Mouse (Mus musculus) lung, embryonic 14.5 days (tissue): ENCODE results near the gene Acbd7. TPM values are rescaled to one million over a fixed set of nuclear protein-coding genes. Genes with fewer than 3 reads are reported as not detected.
A peak's percentile ranks its signal among the peaks of the same experiment; 100 is the strongest.

Experiments
- ATAC-seq: fragments of 200-750 bp; cut with Nextera tagmentation; 2 replicates; pipeline ENCODE4 v1.8.0; 2017; ENCODE audit warnings: mild to moderate bottlenecking, moderate TSS enrichment, moderate library complexity; ENCODE audit not compliant: insufficient read depth
- DNase-seq: peaks from one replicate; pipeline ENCODE4 v3.0.0-alpha.2; 2015
- H3K27ac ChIP-seq: fragments of 300-500 bp; sonication (generic); 2 replicates; pipeline ENCODE4 v1.5.1; 2014; ENCODE audit warnings: low read depth, mild to moderate bottlenecking, moderate library complexity
- H3K27me3 ChIP-seq: fragments of 300-500 bp; sonication (generic); 2 replicates; pipeline ENCODE4 v1.6.1; 2014; ENCODE audit warnings: low read length, control low read depth; ENCODE audit not compliant: insufficient read depth
- H3K36me3 ChIP-seq: fragments of 300-500 bp; sonication (generic); 2 replicates; pipeline ENCODE4 v1.6.1; 2014; ENCODE audit warnings: control low read depth; ENCODE audit not compliant: insufficient read depth
- H3K4me1 ChIP-seq: fragments of 300-500 bp; sonication (generic); 2 replicates; pipeline ENCODE4 v1.6.1; 2014; ENCODE audit warnings: antibody characterized with exemption, control low read depth; ENCODE audit not compliant: insufficient read depth
- H3K4me2 ChIP-seq: fragments of 300-500 bp; sonication (generic); 2 replicates; pipeline ENCODE4 v1.6.1; 2014; ENCODE audit warnings: mild to moderate bottlenecking
- H3K4me3 ChIP-seq: fragments of 300-500 bp; sonication (generic); 2 replicates; pipeline ENCODE4 v1.5.1; 2014; ENCODE audit warnings: low read depth, low read length
- H3K9ac ChIP-seq: fragments of 300-500 bp; sonication (generic); 2 replicates; pipeline ENCODE4 v1.6.1; 2014
- H3K9me3 ChIP-seq: fragments of 300-500 bp; sonication (generic); 2 replicates; pipeline ENCODE4 v1.6.1; 2016; ENCODE audit warnings: low read depth, low read length, control low read depth
- CTCF ChIP-seq: IDR thresholded peaks from 2 replicates; pipeline ENCODE4 v1.5.1; 2016; ENCODE audit warnings: antibody characterized with exemption, low read depth
- WGBS: fragments of 180-500 bp; shearing (Covaris S2); extraction: QIAGEN DNeasy Blood & Tissue Kit; methylation state at CpG from one replicate; pipeline ENCODE4 v1.1.7; 2014; 5-methylcytosine and 5-hydroxymethylcytosine counted together
- polyA plus RNA-seq: library from polyadenylated mRNA; unstranded; fragments of >200 nt; fragmentation: Nextera tagmentation; extraction: Ambion mirVana; gene quantifications from 2 replicates; pipeline ENCODE4 v1.2.1, GENCODE M21; 2014

Acbd7 gene
- polyA plus RNA-seq, 1 experiment from 2014 or later, result 0.51 TPM

DNA sequence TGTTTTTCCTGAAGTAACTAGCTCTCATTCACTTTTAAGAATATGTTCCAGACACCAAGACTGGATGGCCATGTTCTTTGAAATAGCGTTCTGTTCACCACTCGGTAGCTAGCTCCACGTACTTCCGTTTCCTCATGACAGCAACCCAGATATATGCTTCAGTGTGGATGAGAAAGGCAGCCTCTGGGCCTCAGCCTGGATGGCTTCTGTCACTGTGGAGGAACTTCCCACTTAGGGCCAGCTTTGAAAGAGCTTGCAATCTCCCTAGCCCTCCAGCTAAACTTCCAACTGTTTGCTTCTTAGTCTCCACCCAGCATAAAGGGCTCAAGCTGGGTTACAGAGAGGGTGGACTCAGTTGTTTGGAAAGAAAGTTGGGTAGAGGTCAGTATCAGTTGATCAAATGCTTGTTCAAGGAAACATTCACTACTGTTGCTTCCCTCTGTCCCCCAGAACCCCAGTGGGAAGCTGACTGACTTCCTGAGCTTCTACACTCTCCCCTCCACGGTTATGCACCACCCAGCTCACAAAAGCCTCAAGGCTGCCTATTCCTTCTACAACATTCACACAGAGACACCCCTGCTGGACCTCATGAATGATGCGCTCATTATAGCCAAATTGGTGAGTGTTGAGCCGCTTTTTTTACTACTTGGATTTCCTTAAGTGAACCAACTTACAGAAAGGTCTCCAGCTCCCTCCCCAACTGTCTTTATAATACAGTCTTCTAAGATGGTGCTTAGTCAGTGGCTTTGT lies 11.4 kb upstream of the Acbd7 start:
- DNase-seq, result no peak

DNA sequence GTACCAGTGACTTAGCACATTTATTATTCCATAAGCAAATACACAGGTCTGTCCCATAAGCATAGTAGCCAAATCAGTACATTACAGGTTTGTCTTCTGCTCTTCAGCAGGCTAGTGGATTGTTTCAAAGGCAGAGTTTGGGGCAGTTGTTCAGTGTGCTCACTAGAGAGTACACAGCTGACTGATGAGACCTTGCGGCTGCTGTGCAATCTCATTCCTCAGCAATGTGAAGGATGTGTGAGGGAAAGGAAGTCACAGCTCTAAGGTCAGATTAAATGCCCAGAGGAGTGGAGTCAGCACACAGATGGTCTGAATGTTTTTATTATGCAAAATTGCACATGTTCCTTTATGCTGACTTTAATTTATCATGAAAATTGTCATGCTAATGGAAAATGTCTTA lies 9.4 kb upstream of the Acbd7 start:
- WGBS, result 65% methylated on average over 1 of the region's 1 CpGs
- no peak for ATAC-seq
- Histone ChIP-seq H3K36me3 (peaks cover 65% of the 10 kb centered on the region), H3K4me2 (no peak overlapping the region), H3K4me3 (no peak overlapping the region), H3K9me3 (no peaks in the 10 kb centered on the region), H3K9ac (no peak overlapping the region), H3K4me1 (peaks cover 7% of the 10 kb centered on the region; the same call in 1 of the 2 replicates), H3K27ac (no peak overlapping the region), H3K27me3 (no peaks in the 10 kb centered on the region)
- no peak for TF ChIP-seq CTCF
- DNase-seq, result no peak

More for the DNA sequence above, 11.4 kb upstream of the Acbd7 start:
- Histone ChIP-seq H3K27me3 (no peaks in the 10 kb centered on the region), H3K9me3 (no peaks in the 10 kb centered on the region), H3K4me3 (no peak overlapping the region), H3K4me2 (no peak overlapping the region), H3K27ac (no peak overlapping the region), H3K9ac (no peak overlapping the region), H3K4me1 (no peaks in the 10 kb centered on the region), H3K36me3 (peaks cover 59% of the 10 kb centered on the region)
- ATAC-seq, result no peak
- no peak for TF ChIP-seq CTCF
- WGBS, result 92% methylated on average over 7 of the region's 7 CpGs

DNA sequence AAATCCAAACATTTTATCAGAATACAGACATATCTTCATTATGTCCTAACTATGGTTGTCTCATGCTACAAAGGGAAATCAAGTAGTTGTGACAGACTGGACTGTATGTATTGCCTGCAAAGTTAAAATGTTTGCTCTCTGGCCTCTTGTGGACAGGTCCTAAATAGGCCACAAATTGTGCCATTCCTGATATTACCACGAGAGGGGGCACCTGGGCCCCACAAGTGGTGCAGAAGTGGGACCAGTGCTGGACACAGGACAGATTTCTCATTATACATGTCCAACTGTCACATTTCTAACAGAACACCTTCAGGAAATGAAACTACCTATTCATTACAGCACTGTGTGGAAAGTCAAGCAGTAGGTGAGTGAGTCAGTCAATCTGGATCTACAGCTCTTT lies 8.6 kb upstream of the Acbd7 start:
- peak; percentile 66 for TF ChIP-seq CTCF
- Histone ChIP-seq H3K4me2 (no peak overlapping the region), H3K4me3 (no peak overlapping the region), H3K4me1 (peaks cover 9% of the 10 kb centered on the region; the same call in 1 of the 2 replicates), H3K36me3 (peaks cover 65% of the 10 kb centered on the region), H3K9me3 (no peaks in the 10 kb centered on the region), H3K27me3 (no peaks in the 10 kb centered on the region), H3K27ac (no peak overlapping the region), H3K9ac (no peak overlapping the region)
- ATAC-seq, result no peak
- DNase-seq, result peak; percentile 85
- 50% methylated on average over 1 of the region's 1 CpGs for WGBS

DNA sequence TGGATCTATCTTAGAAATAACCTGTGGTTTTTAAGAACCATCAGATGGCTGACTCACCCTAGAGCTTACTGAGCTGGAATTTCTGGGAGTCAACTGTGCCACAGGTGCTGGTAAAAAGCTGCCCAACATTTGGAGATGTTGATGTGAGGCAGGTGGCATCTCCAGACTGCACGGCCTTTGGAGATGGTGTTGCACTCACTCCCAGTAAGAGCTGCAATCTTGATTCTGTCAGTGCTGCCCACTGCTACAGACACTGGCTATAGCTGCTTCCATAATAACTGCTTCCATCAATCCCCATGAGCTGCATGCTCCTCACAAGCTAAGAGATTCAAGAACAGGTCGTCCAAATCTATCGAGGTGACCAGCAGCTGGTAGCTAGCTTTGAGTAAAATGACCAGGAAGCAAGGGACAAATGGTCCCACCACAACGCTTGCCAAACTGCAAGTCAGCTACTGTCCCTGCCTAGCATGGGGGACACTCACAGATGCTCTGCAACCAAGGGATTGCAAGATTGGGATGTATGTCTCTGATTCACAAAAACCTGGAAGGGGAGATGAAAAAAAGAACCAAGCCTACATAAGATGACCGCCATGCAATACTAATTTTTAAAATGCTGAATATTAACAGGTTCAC lies 4.8 kb upstream of the Acbd7 start:
- no peak overlapping the region for H3K27ac ChIP-seq
- DNase-seq (no peak), ATAC-seq (no peak)
- TF ChIP-seq CTCF, result no peak
- H3K4me1 ChIP-seq, result peaks cover 9% of the 10 kb centered on the region; the same call in 1 of the 2 replicates
- H3K9me3 ChIP-seq, result no peaks in the 10 kb centered on the region
- H3K36me3 ChIP-seq, result peaks cover 33% of the 10 kb centered on the region
- peak overlapping the region; percentile 62 for H3K4me2 ChIP-seq
- peaks cover 7% of the 10 kb centered on the region for H3K27me3 ChIP-seq
- H3K4me3 ChIP-seq, result peak overlapping the region; percentile 69
- H3K9ac ChIP-seq, result 0 out of 2 replicates have a peak overlapping the region, but pooled peaks have one; percentile 17
- WGBS, result 77% methylated on average over 5 of the region's 5 CpGs

- Histone ChIP-seq H3K9me3 (no peaks in the 10 kb centered on the region), H3K9ac (peak overlapping the region; percentile 74), H3K4me3 (peak overlapping the region; percentile 69), H3K27ac (peak overlapping the region; percentile 75; the same call in 1 of the 2 replicates), H3K4me1 (peaks cover 9% of the 10 kb centered on the region; the same call in 1 of the 2 replicates), H3K4me2 (peak overlapping the region; percentile 62), H3K27me3 (peaks cover 12% of the 10 kb centered on the region), H3K36me3 (peaks cover 28% of the 10 kb centered on the region)
- WGBS, result 1% methylated on average over 21 of the region's 21 CpGs
- no peak for TF ChIP-seq CTCF
- DNase-seq (peak; percentile 51), ATAC-seq (no peak)
These were observed 3.9 kb upstream of the Acbd7 start for GRCm38 (mm10) chr2:3332056-3332455.

DNA sequence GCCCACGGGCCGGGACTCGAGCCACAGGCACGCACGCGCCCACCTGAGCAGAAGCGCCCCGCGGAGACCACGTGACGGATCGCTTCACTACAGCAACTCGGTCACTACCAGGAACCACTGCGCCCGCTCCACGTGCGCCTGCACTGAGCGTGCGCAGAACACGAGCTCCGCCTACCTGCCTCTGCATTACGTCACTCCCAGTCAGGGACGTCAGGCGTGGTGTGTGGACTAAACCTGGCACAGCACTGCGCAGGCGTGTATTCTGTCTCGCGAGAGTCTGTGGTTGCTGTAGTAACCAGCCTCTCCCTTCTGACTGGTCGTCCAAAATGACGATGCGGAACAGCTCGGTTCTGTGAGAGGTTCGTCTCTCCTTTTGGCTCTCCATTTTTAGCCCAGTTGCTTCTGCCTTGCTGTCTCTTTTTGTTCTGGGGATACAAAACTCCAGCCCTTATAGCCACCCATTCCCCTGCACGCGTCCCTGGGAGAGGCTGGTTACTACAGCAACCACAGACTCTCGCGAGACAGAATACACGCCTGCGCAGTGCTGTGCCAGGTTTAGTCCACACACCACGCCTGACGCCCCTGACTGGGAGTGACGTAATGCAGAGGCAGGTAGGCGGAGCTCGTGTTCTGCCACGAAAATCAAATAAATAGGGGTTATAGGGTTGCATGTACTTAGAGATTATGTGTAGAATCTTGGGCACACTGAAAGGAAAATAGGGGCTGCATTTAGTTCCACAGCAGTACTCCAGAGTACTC lies 3.3 kb upstream of the Acbd7 start, which contains the start of gene Rpp38:
TSS of gene Rpp38 (minus strand) at position 160 of the 759 bp plus-strand sequence.
- no peak for TF ChIP-seq CTCF
- Histone ChIP-seq H3K27me3 (peaks cover 12% of the 10 kb centered on the region), H3K9ac (peak within 1 kb of the TSS; percentile 74), H3K4me1 (peaks cover 9% of the 10 kb centered on the region; the same call in 1 of the 2 replicates), H3K9me3 (no peaks in the 10 kb centered on the region), H3K4me3 (peak within 1 kb of the TSS; percentile 69), H3K4me2 (peak within 1 kb of the TSS; percentile 62), H3K27ac (peak within 1 kb of the TSS; percentile 75), H3K36me3 (peaks cover 24% of the 10 kb centered on the region)
- DNase-seq, result peak; percentile 99
- WGBS, result under 1% methylated on average over 45 of the region's 45 CpGs
- peak; percentile 97 for ATAC-seq
